In genomic region chr6:128349711-128350110, GRCm38 (mm10) we compare ENCODE assay signal across 10 mouse cellular contexts. TPM values are rescaled to one million over a fixed set of nuclear protein-coding genes. Genes with fewer than 3 reads are reported as not detected.
A peak's percentile ranks its signal among the peaks of the same experiment; 100 is the strongest.
DNase-seq lines count a peak whose midpoint lies in the region; ATAC-seq and TF ChIP-seq lines count a peak whose summit lies in the region.
"Had no signal": no experiment of that assay in that cellular context is flagged by ENCODE, and none has a peak within 500 bp of the region (broad histone marks: within the 10 kb centered on the region; RNA-seq: fewer than 3 reads in every experiment).

No protein-coding gene starts in this region.

- no peaks in the 10 kb centered on the region for H3K9me3 ChIP-seq in midbrain, embryonic 15.5 days
- no peaks in the 10 kb centered on the region for H3K9me3 ChIP-seq in midbrain, embryonic 16.5 days (replicated peaks; ENCODE audit: control insufficient read depth, low read length, poor library complexity, severe bottlenecking)
- no peaks in the 10 kb centered on the region for H3K9me3 ChIP-seq in neural tube, embryonic 13.5 days

- H3K27ac ChIP-seq in kidney, adult 2 months (ENCODE audit: insufficient read depth, low read depth, low read length) = peak overlapping the region; percentile 64
- H3K27ac ChIP-seq in midbrain, embryonic 15.5 days = no peak overlapping the region
- H3K27ac ChIP-seq in midbrain, embryonic 16.5 days (ENCODE audit: low read length) = no peak overlapping the region
- H3K27ac ChIP-seq in neural tube, embryonic 13.5 days (replicated peaks) = peak overlapping the region; percentile 61

- 39% methylated on average over 7 of the region's 7 CpGs for WGBS in kidney, adult 2 months
- 49% methylated on average over 7 of the region's 7 CpGs for WGBS in midbrain, embryonic 15.5 days
- 48% methylated on average over 7 of the region's 7 CpGs for WGBS in midbrain, embryonic 16.5 days
- WGBS in neural tube, embryonic 13.5 days = 34% methylated on average over 7 of the region's 7 CpGs

- ATAC-seq in cerebellum, adult (ENCODE audit: insufficient number of reproducible peaks, low FRiP score, low TSS enrichment) = peak; percentile 66; the same call in 1 of the 2 replicates
- 0 out of 2 replicates have a peak, but pooled peaks have one; percentile 11 for ATAC-seq in midbrain, embryonic 15.5 days (replicated peaks)
- ATAC-seq in midbrain, embryonic 16.5 days = no peak
- no peak; the same call in 1 of the 2 replicates for ATAC-seq in neural tube, embryonic 13.5 days (ENCODE audit: low read depth)

- no peak for TF ChIP-seq CTCF in kidney, adult 2 months (conservative IDR thresholded peaks at IDR 0.05; ENCODE audit: insufficient read depth, insufficient read length, low read depth, low read length)

- H3K9ac ChIP-seq in midbrain, embryonic 15.5 days = no peak overlapping the region
- no peak overlapping the region for H3K9ac ChIP-seq in midbrain, embryonic 16.5 days (ENCODE audit: low read depth, low read length)
- H3K9ac ChIP-seq in neural tube, embryonic 13.5 days = no peak overlapping the region

- peaks cover 9% of the 10 kb centered on the region for H3K4me1 ChIP-seq in kidney, adult 2 months (ENCODE audit: control insufficient read depth, insufficient read depth, low read length)
- peaks cover 16% of the 10 kb centered on the region for H3K4me1 ChIP-seq in midbrain, embryonic 15.5 days
- peaks cover 8% of the 10 kb centered on the region for H3K4me1 ChIP-seq in midbrain, embryonic 16.5 days (ENCODE audit: control insufficient read depth, insufficient read depth, low read length)
- peaks cover 36% of the 10 kb centered on the region for H3K4me1 ChIP-seq in neural tube, embryonic 13.5 days (replicated peaks)

- no peaks in the 10 kb centered on the region; the same call in 1 of the 2 replicates for H3K36me3 ChIP-seq in kidney, adult 2 months (ENCODE audit: control insufficient read depth, insufficient read depth, low read length)
- H3K36me3 ChIP-seq in midbrain, embryonic 15.5 days (replicated peaks) = no peaks in the 10 kb centered on the region
- peaks cover 5% of the 10 kb centered on the region; the same call in 1 of the 2 replicates for H3K36me3 ChIP-seq in midbrain, embryonic 16.5 days (ENCODE audit: control insufficient read depth, insufficient read depth, low read length)
- H3K36me3 ChIP-seq in neural tube, embryonic 13.5 days = peaks cover 16% of the 10 kb centered on the region

- TF ChIP-seq POLR2A in kidney, adult 2 months (IDR thresholded peaks at IDR 0.05; ENCODE audit: low read depth, low read length) = no peak

- no peak overlapping the region for H3K4me3 ChIP-seq in kidney, adult 2 months (ENCODE audit: insufficient read depth, low read depth, low read length)
- no peak overlapping the region for H3K4me3 ChIP-seq in midbrain, embryonic 15.5 days
- H3K4me3 ChIP-seq in midbrain, embryonic 16.5 days (ENCODE audit: low read depth, low read length) = no peak overlapping the region
- H3K4me3 ChIP-seq in neural tube, embryonic 13.5 days = no peak overlapping the region

- no peak for DNase-seq in cerebellum, postnatal 36 days
- peak; percentile 23 for DNase-seq in kidney, adult 2 months
- DNase-seq in kidney, adult 11 months = no peak
- DNase-seq in gastrocnemius, postnatal 4 days (ENCODE audit: low spot score in 2 of 2) = no peak

- H3K27me3 ChIP-seq in kidney, adult 2 months (replicated peaks; ENCODE audit: control insufficient read depth, insufficient read depth, low read length) = no peaks in the 10 kb centered on the region
- no peaks in the 10 kb centered on the region for H3K27me3 ChIP-seq in midbrain, embryonic 15.5 days (replicated peaks)
- H3K27me3 ChIP-seq in midbrain, embryonic 16.5 days (ENCODE audit: control insufficient read depth, insufficient read depth, low read depth, low read length) = no peaks in the 10 kb centered on the region
- H3K27me3 ChIP-seq in neural tube, embryonic 13.5 days = no peaks in the 10 kb centered on the region

- H3K4me2 ChIP-seq in midbrain, embryonic 15.5 days = no peak overlapping the region
- no peak overlapping the region for H3K4me2 ChIP-seq in midbrain, embryonic 16.5 days (ENCODE audit: low read length)
- no peak overlapping the region for H3K4me2 ChIP-seq in neural tube, embryonic 13.5 days

RNA-seq across cellular contexts. Expression of gene Tulp3, which starts 5.9 kb away (rescaled TPM):
- polyA plus RNA-seq in kidney, adult 2 months (2012; rRNA removed) = 33.6 and 36.3 TPM in 2 replicates
- 16.2 and 17.6 TPM in 2 replicates for polyA plus RNA-seq in midbrain, embryonic 15.5 days (2015; fragmentation: Nextera tagmentation; extraction: Ambion mirVana)
- 16.1 and 16.6 TPM in 2 replicates for polyA plus RNA-seq in midbrain, embryonic 16.5 days (2015; fragmentation: Nextera tagmentation; extraction: Ambion mirVana)
- polyA plus RNA-seq in neural tube, embryonic 13.5 days (2015; fragmentation: Nextera tagmentation; extraction: Ambion mirVana) = 20.8 and 21.0 TPM in 2 replicates
- 10 to 100 TPM; 19.9 to 21.6 TPM for total RNA-seq in gastrocnemius, postnatal 4 days (2021)

RNA-seq across cellular contexts. Expression of gene Rhno1, which starts 13.0 kb away (rescaled TPM):
- polyA plus RNA-seq in kidney, adult 2 months (2012; rRNA removed) = 8.4 and 10.6 TPM in 2 replicates
- polyA plus RNA-seq in midbrain, embryonic 15.5 days (2015; fragmentation: Nextera tagmentation; extraction: Ambion mirVana) = 86.1 and 89.4 TPM in 2 replicates
- polyA plus RNA-seq in midbrain, embryonic 16.5 days (2015; fragmentation: Nextera tagmentation; extraction: Ambion mirVana) = 77.0 and 84.1 TPM in 2 replicates
- polyA plus RNA-seq in neural tube, embryonic 13.5 days (2015; fragmentation: Nextera tagmentation; extraction: Ambion mirVana) = 101 and 115 TPM in 2 replicates
- 10 to 100 TPM; 24.0 to 24.7 TPM for total RNA-seq in gastrocnemius, postnatal 4 days (2021)

RNA-seq across cellular contexts. Expression of gene Foxm1, which starts 13.1 kb away (rescaled TPM):
- polyA plus RNA-seq in kidney, adult 2 months (2012; rRNA removed) = 2.4 and 3.7 TPM in 2 replicates
- polyA plus RNA-seq in midbrain, embryonic 15.5 days (2015; fragmentation: Nextera tagmentation; extraction: Ambion mirVana) = 5.7 and 7.6 TPM in 2 replicates
- 4.8 and 5.4 TPM in 2 replicates for polyA plus RNA-seq in midbrain, embryonic 16.5 days (2015; fragmentation: Nextera tagmentation; extraction: Ambion mirVana)
- polyA plus RNA-seq in neural tube, embryonic 13.5 days (2015; fragmentation: Nextera tagmentation; extraction: Ambion mirVana) = 7.2 and 9.4 TPM in 2 replicates
- total RNA-seq in gastrocnemius, postnatal 4 days (2021) = 10 to 100 TPM; 21.2 to 21.8 TPM

RNA-seq across cellular contexts. Expression of gene Tex52, which starts 25.5 kb away (rescaled TPM):
- polyA plus RNA-seq in kidney, adult 2 months (2012; rRNA removed) = not detected in 2 replicates
- polyA plus RNA-seq in midbrain, embryonic 15.5 days (2015; fragmentation: Nextera tagmentation; extraction: Ambion mirVana) = 1.0 and 1.1 TPM in 2 replicates
- 0.70 and 0.83 TPM in 2 replicates for polyA plus RNA-seq in midbrain, embryonic 16.5 days (2015; fragmentation: Nextera tagmentation; extraction: Ambion mirVana)
- polyA plus RNA-seq in neural tube, embryonic 13.5 days (2015; fragmentation: Nextera tagmentation; extraction: Ambion mirVana) = 0.53 TPM in 1 of 2 replicates, not detected in the other
- under 1 TPM in 1 of 2 experiments, not detected in 1; 0.34 TPM for total RNA-seq in gastrocnemius, postnatal 4 days (2021)

RNA-seq across cellular contexts. Expression of gene Gm44596, which starts 25.6 kb away (rescaled TPM):
- polyA plus RNA-seq in kidney, adult 2 months (2012; rRNA removed) = not detected in 2 replicates
- polyA plus RNA-seq in midbrain, embryonic 15.5 days (2015; fragmentation: Nextera tagmentation; extraction: Ambion mirVana) = not detected in 2 replicates
- not detected in 2 replicates for polyA plus RNA-seq in midbrain, embryonic 16.5 days (2015; fragmentation: Nextera tagmentation; extraction: Ambion mirVana)
- polyA plus RNA-seq in neural tube, embryonic 13.5 days (2015; fragmentation: Nextera tagmentation; extraction: Ambion mirVana) = not detected in 2 replicates
- not detected for total RNA-seq in gastrocnemius, postnatal 4 days (2021)
- polyA plus RNA-seq: large intestine, adult 2 months; stomach, embryonic 14.5 days had no signal

Comparison
In these comparisons a context has a peak if more than half of its experiments do, and no peak if none do; other contexts are left out.
1. ATAC-seq: peak in cerebellum, adult (single experiment) and midbrain, embryonic 15.5 days (single experiment); none in midbrain, embryonic 16.5 days (single experiment) and neural tube, embryonic 13.5 days (single experiment).
2. H3K27ac ChIP-seq: peak in kidney, adult 2 months (single experiment) and neural tube, embryonic 13.5 days (single experiment); none in midbrain, embryonic 15.5 days (single experiment) and midbrain, embryonic 16.5 days (single experiment).